Mouse (Mus musculus) frontal cortex, adult 2 months (tissue): ENCODE data around the gene Arhgef15. TPM values are rescaled to one million over a fixed set of nuclear protein-coding genes. Genes with fewer than 3 reads are reported as not detected.

Experiments
- DNase-seq, 2 experiments: peaks; one replicate each; pipeline ENCODE4 v3.0.0; 2022; ENCODE audit warnings: low spot score in 1 of 2; ENCODE audit errors: extremely low spot score in 1 of 2
- polyA plus RNA-seq: library from polyadenylated mRNA; depleted of rRNA; stranded (reverse); fragments of >200 nt; gene quantifications from 2 replicates; pipeline ENCODE4 v1.2.3, GENCODE M21; 2012

The Arhgef15 gene
- polyA plus RNA-seq, 1 experiment, result 17.6 TPM

GRCm38 (mm10) chr11:68929947-68930346, 27.3 kb downstream of the Arhgef15 start:
- DNase-seq, result no peak

GRCm38 (mm10) chr11:68926981-68927380, 30.3 kb downstream of the Arhgef15 start, which contains the start of gene Odf4:
Gene Odf4 (minus strand): TSS chr11:68927081.
- DNase-seq, result no peak

- no peak for DNase-seq
Observed at GRCm38 (mm10) chr11:68924749-68925148, 32.5 kb downstream of the Arhgef15 start.

GRCm38 (mm10) chr11:68923191-68923590, 34.1 kb downstream of the Arhgef15 start:
- no peak for DNase-seq

- DNase-seq, result no peak
Observed at GRCm38 (mm10) chr11:68914566-68914965, 42.7 kb downstream of the Arhgef15 start.

- no peak for DNase-seq
Observed at GRCm38 (mm10) chr11:68911531-68912177, 45.6 kb downstream of the Arhgef15 start.

- DNase-seq, result no peak
Observed at GRCm38 (mm10) chr11:68908846-68909503, 48.3 kb downstream of the Arhgef15 start.

- DNase-seq, result no peak
Observed at GRCm38 (mm10) chr11:68907251-68907650, 50.0 kb downstream of the Arhgef15 start.

GRCm38 (mm10) chr11:68906461-68906790, 50.9 kb downstream of the Arhgef15 start:
- DNase-seq, result no peak

GRCm38 (mm10) chr11:68905665-68906460, 51.4 kb downstream of the Arhgef15 start:
- no peak for DNase-seq

- no peak for DNase-seq
Observed at GRCm38 (mm10) chr11:68905138-68905531, 52.1 kb downstream of the Arhgef15 start.

- peak; percentile 69 to 93 for DNase-seq
Observed at GRCm38 (mm10) chr11:68904375-68905137, 52.7 kb downstream of the Arhgef15 start.

- no peak for DNase-seq
Observed at GRCm38 (mm10) chr11:68903775-68904174, 53.5 kb downstream of the Arhgef15 start.

GRCm38 (mm10) chr11:68902823-68903222, 54.5 kb downstream of the Arhgef15 start:
- no peak for DNase-seq

GRCm38 (mm10) chr11:68902367-68902766, 54.9 kb downstream of the Arhgef15 start:
- DNase-seq, result no peak

GRCm38 (mm10) chr11:68902047-68902364, 55.3 kb downstream of the Arhgef15 start:
- no peak for DNase-seq

GRCm38 (mm10) chr11:68901351-68902046, 55.8 kb downstream of the Arhgef15 start, which contains the start of gene Rpl26:
Gene Rpl26 (plus strand): TSS chr11:68901583.
- peak; percentile 97 to 100 for DNase-seq

GRCm38 (mm10) chr11:68900519-68901350, 56.5 kb downstream of the Arhgef15 start:
- no peak for DNase-seq

GRCm38 (mm10) chr11:68899815-68900214, 57.5 kb downstream of the Arhgef15 start:
- DNase-seq, result no peak
